Mouse (Mus musculus) ES-E14 (cell line): Measurements from ENCODE around the gene Hrg.

Experiments
- CHD2 ChIP-seq: IDR thresholded peaks from 2 replicates; pipeline ENCODE4 v1.6.1; 2014; ENCODE audit warnings: mild to moderate bottlenecking, low read depth, low read length, inconsistent platforms
- MAFK ChIP-seq: IDR thresholded peaks from 2 replicates; pipeline ENCODE4 v1.6.1; 2014; ENCODE audit warnings: mild to moderate bottlenecking, low read depth, low read length, inconsistent platforms; ENCODE audit not compliant: insufficient read depth

- no peak for TF ChIP-seq CHD2
- TF ChIP-seq MAFK = no peak
Observed at GRCm38 (mm10) chr16:22914276-22914675, 36.6 kb upstream of the Hrg start.
